Mouse (Mus musculus): ENCODE results near the gene Edrf1.

DNA sequence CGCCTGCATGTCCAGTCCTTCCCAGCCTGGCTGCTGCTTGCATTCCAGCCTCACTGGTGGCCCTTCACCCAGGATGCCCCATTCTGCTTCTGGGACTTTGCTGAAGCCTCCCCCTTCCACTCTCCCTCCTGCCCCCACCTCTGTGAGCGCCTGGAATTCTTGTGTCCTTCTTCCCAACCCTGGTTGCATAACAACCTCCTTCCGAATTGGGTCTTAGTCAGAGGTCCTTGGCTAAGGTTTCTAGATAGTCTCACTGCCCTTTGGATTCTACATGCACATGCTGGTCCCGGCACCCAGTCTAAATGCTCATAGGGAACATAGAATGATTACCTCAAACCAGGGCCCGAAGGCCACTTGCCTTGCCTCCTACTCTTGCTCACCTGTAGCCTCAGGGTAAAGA, 14.1 kb upstream of the Edrf1 start:
- TF ChIP-seq CTCF (IDR thresholded peaks at IDR 0.05; ENCODE audit: control insufficient read depth, insufficient read depth, low read length) (no peak), POLR2A (IDR thresholded peaks at IDR 0.05; ENCODE audit: borderline replicate concordance, control insufficient read depth, low read depth, low read length) (no peak)
